Mouse (Mus musculus) cerebellum, adult 8-10 months (tissue): ENCODE measurements around the gene Bloc1s1.
A peak's percentile ranks its signal among the peaks of the same experiment; 100 is the strongest.

Experiments
- DNase-seq: peaks from one replicate; pipeline ENCODE4 v3.0.0; 2022

Gene Bloc1s1

DNA sequence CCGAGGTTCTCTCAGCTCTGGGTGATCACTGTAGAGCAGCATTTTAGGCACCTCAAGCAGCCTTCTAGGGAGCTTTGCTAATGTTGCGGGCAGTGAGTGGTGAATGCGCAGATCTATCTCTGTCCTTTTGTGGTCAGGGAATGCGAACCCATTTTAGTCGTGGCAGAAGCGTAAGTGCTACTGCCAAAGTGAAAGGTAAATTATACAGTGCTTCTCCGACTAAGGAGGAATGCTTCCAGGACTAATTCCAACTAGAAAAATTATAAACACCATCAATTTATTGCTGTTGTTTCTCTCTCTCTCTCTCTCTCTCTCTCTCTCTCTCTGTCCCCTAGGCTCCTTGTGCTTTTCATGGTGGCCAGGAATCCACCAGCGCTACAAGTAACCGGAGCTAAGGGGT, at the start of gene Bloc1s1:
Bloc1s1 (minus strand) TSS at position 101 of the 400 bp plus-strand sequence.
- DNase-seq = no peak

DNA sequence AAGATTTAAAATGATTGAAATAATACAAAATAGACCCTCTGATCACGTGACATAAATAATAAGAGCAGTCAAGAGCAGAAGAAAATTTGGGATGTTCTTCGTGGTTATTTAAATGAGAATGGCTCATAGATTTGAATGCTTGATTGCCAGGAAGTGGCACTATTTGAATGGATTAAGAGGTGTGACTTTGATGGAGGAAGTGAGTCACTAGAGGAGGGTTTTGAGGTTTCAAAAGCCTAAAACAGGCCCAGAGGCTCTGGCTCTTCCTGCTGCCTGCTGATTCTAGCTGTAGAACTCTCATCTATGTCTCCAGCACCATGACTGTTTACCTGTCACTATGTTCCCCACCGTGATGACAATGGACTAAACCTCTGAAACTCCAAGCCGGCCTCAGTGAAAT, 49.0 kb upstream of the Bloc1s1 start:
- DNase-seq = no peak

DNA sequence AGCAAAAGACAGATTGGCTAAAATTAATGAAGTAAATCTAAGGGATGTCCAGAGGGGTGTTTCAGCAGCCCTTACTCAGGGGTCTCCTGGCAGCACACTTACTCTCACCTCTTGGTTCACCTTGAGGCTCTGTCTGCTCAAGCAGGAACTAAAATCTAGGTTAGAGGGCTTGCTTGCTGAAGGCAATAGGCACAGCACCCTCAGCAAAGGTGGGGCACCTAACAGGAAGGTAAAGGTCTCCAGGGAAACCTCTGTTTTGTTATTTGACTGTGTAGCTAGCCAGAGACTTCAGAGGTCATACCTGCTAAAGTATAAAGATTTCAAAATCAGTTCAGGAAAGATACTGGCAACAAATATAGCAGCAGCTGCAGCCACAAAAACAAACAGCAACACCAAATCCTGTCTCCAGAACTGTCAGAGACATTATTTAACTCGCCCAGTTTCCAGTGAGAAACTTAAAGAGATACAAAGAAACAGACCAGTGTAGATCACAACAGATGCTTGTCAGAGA, 47.0 kb upstream of the Bloc1s1 start:
- DNase-seq = no peak

DNA sequence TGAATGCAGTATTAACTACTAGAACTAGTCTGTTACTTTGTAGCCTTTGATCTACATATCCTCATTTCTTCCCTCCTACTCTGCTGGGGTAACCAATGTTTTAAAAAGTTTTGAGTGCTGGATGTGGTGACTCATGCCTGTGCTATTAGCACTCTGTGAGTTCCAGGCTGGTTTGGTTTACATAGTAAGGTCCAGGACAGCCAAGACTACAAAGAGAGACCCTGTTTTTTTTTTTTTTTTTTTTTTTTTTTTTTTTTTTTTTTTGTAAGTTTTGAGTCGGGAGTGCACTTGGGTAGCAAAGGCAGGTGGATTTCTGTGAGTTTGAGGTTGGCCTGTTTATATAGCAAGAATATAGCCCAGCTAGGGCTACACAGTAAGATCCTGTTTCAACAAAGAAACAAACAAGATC, 44.5 kb upstream of the Bloc1s1 start:
- DNase-seq = no peak

DNA sequence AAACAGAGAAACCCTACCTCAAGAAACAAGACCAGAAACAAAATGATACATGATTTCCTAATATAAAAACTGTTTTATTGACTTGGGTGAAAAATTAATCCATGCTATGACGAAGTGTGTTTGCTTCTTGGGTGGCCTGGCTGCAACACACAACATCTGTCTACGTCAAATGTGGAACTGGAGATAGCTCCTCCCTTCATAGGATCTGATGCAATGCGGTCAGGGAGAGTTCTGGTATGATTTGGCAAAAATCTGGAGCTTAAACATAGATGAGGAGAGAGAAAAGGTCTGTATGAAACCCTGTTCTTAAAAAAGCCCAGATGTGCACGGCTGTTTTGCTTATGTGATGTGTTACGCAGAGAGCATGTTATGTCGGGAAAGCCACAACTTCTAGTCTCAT, 42.0 kb upstream of the Bloc1s1 start:
- no peak for DNase-seq

DNA sequence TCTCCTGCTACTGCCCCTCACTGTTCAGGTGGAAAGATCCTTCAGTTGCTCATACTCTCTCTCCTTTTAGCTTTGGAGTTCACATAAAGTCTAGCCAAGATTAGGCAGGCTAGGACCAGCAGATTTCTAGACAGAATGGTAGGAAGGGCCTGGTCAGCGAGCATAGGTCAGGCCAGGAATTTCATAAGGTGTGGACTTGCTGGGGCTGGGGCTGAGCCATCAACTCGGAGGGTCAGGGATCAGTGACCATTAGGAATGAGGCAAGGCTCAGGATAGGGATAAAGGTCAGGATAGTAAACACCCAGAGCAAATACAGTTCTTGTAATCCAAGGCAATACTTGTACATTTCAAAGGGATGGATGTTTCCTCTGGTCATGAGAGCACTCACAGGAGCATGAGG, 41.1 kb upstream of the Bloc1s1 start:
- no peak for DNase-seq

DNA sequence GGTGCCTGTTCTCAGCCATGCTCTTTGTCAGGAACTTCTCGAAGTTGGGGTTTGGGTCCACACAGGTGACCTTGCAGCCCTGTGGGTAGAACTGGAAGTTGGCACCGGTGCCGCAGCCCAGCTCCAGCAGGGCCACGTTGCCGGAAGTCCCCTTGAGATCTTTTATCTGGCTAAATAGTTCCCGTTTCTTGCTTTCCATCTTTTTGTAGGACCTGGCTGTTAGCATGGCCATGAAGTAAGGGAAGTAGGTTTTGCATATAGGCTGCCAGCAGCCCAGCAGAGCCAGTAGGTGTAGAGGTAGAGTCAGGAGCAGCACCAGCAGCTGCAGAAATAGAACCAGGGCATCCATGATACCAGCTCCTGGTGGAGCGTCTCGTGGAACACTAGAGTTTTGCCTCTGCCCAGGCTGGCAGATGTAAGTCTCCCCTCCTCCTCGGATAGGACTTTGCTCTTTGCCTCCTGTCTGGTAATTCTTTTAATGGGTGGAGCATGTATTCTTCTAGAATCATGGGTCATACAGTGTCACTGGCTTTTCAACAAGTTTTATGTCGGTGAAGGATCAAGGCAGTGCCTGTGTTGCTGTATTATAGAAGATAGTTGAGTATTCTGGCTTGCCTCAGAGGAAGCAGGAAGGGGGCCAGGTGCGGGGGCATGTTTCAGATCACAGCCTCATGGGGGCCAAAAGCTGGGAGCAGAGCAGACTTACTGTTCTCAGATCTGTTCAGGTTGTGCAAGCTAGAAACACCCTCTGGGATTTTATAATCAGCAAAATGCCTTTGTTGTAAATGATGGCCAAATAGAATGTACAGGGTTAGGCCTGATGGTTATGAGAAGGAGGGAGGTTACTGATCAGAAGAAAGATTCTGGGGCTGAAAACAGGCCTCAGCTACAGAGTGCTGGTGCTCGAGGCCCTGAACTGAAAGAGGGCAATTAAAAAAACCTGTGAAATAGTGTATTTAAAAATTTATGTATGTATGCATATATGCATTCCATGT, 37.1 kb upstream of the Bloc1s1 start, which contains the start of gene Mettl7b:
Mettl7b (minus strand) TSS at position 399 of the 995 bp plus-strand sequence.
- no peak for DNase-seq

DNA sequence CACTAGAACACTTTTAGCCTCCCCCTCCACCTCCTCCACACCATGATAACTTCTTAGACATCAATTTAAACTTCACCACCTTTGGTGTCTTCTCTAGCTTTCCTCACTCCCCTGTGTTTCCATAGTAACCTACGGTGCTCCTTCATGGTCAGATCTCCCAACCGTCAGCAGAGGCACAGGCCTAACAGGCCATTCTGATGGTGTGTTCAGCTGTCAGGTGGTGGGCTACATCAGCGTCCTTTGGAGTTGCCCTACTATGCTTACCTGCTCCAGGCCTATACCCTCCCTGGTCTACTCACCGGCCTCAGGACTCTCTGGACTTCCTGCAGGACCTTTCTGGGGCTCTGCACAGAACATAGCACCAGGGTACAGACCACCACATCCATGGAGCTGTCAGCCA, 36.3 kb upstream of the Bloc1s1 start:
- DNase-seq = no peak

DNA sequence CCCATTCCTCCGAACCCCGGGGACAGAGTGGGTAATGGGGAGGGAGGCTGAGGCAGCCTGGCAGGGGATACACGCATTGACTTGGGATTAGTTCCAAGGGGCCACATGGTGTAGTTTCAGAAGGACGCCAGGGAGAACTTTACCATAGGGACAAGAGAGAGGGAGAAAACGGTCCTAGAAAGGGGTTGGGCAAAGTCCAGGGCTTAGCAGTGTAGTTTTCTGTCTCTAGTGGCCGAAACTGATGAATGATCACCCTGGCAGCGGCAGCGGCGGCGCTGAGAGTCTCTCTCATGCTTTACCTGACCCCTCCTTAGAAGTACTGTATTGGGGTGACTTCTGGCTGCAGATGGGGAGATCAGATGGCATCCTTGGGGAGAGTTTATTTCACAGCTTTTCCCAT, 34.5 kb upstream of the Bloc1s1 start:
- DNase-seq = no peak

DNA sequence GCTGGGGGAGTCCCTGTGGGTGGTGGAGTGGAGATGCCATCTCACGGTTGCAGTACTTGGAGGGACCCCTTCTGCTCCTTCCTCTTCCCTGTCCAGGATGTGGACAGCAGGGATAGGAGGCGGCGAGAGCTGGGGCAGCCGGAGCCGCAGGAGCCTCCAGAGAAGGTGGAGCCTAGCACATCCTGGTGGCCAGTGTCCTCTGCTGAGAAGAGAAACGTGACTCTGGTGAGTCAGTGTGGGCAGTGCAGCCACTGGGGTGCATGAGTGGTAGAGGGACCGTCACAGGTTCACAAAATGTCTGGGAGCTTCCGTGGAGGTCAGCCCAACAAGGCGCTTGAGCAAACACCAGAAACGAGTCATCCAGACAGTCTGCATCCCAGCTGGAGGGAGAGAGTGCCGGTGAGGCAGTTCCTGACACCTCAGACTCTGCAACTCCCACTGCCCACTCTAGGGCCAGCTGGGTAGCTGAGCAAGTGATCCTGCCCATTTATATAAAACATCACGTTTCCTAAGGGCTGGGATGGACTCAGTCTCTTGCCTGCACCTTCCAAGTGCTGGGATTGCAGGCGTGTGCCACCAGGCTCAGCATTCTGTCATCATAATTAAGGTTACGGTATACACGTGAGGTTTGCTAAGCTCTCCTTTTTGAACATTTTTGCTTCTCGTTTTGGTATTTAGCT, 26.5 kb upstream of the Bloc1s1 start:
- no peak for DNase-seq

DNA sequence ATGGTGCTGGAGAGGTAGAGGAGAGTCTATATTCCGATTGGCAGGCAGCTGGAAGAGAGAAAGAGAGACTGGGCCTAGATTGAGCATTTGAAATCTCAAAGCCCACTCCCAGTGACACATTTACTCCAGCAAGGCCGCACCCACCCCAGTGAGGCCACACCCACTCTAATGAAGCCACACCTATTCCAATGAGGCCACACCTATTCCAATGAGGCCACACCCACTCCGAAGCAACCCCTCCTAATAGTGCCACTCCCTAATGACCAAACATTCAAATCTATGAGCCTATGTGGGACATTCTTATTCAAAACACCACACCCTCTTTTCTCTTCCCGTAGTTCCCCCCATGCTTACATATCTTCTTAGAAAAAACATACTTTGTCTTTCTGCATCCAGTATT, 23.7 kb upstream of the Bloc1s1 start:
- no peak for DNase-seq

DNA sequence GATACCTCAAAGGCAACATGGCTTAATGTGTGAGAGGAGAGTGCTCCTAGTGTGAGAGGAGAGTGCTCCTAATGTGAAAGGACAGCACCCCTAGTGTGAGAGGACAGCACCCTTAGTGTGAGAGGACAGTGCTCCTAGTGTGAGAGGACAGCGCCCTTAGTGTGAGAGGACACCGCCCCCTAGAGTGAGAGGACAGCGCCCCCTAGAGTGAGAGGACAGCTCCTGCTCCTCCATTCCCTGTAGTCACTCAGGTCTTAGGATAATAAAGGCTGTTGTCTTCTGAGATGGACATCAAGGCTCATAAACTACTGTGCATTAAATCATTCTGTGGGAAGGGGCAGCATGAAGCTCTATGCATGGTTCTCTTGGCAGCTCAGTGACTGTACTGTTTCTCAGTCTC, 21.8 kb upstream of the Bloc1s1 start:
- peak; percentile 43 for DNase-seq

DNA sequence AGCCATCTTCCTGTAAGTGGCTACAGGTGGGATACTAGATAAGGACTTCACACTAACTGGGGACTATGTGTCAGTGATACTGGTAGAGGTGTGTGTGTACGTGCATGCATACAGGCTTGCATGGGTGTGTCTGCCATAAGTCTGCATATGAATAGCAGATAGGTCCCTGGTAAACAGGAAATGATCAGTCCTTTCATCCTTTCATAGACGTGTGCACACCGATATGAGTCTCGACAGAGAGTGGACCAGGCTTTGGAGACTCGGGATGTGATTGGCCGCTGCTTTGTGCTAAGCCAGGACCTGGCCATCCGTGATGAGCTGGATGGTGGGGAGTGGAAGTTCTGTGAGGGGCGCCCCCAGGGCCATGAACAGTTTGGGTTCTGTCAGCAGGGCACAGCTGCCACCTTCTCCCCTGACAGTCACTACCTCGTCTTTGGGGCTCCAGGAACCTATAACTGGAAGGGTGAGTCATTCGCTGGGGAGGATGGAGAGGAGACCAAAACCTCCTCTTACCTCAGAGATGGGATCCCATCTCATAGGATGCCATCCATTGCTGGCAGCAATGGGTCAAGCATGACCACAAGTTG, 16.7 kb upstream of the Bloc1s1 start:
- no peak for DNase-seq

DNA sequence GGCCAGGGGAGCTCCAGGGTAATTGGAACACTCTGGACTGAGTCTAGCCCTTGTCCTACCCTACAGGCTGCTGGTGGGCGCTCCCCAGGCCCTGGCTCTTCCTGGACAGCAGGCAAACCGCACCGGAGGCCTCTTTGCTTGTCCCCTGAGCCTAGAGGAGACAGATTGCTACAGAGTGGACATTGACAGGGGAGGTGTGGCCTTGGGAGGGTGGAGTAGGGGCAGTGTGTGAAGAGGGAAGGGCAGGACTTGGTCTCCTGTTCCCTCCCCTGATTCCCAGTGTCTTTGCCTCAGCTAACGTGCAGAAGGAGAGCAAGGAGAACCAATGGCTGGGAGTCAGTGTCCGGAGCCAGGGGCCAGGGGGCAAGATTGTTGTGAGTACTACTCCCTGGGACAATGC, 15.1 kb upstream of the Bloc1s1 start:
- DNase-seq = no peak

DNA sequence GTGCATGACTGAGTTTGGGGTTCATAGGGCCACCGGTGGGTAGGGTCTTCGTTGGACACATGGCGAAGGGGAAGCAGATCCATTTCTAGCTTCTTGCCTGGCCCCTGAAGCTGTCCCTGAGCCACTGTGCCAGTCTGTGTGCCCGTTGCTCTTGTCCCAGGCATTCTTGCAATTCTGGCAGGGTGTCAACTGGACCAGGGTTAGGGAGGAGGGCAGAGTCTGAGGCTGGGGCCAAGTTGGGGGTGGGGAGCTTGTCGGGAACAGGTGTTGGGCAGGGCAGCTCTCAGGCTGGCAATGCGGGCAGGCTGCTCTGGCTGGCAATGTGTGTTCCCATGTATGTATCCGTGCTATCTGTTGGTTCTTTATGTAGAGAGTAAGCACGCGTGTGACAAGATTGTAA, 14.6 kb upstream of the Bloc1s1 start:
- peak; percentile 91 for DNase-seq

DNA sequence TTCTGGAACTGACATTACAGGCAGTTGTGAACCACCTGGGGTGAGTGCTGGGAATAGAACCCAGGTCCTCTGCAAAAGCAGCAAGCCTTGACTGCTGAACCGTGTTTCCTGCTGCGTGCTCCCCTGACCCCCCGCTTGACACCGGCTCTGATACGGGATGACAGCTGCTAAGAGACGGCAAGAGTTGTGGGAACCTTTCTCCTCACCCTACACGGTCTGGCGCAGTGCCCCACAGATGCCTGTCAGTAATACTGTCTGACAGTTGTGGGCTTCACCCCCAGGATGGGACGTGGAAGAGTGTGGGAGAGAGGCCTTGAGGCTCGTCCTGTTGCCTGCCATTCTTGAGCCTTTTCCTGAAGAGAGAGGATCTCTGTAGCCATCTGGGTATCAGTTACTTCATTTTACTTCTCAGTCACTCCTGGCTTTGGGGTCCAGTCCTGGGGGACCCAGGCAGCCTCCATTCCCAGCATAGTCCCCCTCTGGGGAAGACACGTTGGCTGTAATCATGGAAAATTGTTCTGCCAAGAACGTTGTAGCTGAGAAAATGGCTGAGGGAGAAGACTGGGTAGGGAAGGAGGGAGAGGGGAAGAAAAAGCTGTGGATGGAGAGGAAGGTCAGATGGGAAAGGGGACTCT, 14.0 kb upstream of the Bloc1s1 start:
- DNase-seq = no peak

DNA sequence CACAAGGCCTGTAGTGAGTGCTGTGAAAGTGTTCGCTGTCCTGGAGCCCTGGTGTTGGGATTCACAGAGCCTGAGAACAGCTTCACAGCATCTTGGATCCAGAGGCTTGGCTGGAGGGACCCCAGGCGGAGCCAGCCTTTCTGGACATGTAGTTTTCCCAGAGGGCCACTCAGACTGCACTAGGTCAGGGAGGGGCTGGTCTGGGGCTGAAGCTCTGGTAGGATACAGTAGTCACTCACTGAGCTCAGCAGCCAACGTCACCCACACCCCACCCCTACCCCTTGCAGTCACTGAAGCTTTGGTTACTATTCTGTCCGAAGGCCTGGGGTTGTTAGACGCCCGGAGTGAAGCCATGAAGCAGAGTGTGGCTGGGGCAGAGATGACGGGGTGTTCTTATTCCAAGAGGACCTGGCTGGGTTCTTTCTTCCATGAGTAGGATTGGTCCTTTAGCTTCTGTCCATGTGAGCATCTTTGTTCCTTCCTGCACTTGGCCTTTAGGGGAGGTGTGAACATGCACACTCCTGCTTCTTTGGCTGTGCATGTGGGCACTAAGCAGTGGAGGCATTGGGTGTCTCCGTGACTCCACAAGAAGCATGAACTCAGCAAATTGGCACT, 12.1 kb upstream of the Bloc1s1 start:
- no peak for DNase-seq

DNA sequence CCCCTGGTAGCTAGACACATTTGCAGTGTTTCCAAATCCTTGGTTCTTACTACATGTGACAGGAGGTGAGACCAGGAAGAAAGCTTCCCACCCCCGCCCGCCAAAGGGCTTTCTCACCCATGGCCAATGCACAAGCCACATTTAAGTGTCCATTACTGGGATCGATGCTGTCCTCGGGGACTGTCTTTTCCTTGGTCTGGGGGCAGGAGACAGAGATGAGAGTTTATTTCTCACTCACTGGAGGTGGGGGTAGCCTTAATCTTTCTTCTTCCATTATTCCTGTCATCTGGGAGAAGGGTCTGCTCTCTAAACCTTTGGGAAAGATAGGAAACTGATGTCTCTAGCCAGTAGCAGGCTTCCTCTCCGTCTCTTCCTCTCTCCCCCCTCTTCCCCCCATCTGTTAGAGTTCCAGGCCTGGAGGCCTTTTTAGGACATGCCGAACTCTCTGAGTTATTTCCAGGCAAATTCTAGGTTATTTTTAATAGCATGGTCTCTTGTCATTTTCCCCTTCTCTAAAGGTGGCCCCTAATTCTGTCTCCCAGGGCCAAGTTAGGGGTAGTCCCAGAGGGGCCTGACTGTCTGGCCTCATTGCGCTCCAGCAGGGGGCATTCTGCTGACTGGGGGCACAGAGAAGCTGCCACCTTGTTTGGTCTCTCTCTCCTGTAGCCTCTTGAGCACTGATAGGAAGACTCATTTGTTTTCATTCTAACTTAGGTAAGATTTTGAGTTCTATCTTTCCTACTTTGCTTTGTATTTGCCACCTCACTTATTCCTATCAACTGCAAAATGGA, 11.4 kb upstream of the Bloc1s1 start:
- no peak for DNase-seq

DNA sequence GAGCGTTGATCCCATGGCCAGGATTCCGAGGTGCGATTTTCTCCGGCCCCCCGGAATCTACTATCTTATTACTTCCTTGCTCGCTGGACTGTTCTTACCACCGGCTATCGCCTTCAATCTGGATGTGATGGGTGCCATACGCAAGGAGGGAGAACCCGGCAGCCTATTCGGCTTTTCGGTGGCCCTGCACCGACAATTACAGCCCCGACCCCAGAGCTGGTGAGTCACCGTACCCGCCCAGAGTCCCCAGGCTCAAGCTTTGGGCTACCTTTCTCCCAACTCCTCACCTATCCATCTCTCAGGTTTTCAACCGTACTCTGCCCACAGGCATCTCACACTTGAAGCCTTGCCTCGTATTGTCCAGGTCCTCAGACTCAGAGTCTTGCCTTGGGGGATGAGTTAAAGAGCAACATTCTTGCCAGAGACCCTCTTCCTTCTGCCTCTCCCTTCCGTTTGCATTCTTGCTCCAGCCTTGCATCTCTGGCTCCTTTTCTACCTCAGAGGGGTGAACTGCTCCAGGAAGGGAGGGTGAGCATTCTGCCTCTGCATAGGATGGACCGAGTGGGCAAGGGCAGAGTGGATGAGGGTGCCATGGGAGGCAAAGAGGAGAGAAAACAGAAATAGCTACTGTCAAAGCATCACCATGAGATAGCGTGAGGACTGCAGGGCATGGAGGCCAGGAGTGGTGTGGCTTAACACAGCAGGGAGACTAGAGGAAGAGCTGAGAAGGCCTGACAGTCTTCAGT, 10.3 kb upstream of the Bloc1s1 start:
- no peak for DNase-seq

DNA sequence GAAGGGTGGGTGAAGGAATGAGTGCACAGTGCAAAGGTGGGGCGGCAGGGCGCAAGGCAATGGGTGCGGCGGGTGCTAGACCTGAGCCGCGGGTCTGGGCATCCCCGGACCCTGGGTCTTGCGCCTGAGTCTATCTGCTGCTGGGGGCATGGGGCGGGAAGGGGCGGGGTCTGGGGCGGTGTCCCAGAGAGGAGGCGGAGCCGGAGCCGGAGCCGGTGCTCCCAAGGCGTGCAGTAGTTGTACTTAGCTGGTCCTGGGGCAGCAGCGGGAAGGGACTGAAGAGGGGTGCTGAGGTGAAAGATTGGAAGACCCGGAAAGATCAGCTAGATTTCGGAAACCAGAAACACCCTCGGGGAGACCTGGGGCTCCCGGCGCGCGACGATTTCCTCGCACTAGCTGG, 9.7 kb upstream of the Bloc1s1 start, which contains the start of gene Itga7:
Itga7 (plus strand) TSS at position 245 of the 400 bp plus-strand sequence.
- no peak for DNase-seq

DNA sequence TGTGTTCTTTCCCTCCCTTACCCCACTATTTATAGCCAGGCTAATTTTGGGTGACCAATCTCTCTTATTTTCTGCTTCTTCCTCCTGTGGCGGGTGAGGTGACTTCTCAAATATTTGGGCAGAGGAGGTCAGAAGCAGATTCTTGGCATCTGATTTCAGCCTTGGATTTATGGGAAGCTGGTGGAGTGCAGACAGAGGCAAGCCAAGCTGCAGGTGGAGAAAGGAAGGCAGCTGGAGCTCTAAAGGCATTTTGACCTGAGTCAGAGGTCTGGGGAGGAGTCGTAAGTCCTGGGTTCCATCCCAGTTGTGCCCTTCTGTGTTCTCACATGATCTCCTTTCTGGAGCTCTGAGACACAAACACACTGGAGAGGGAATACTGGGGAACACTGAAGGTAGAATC, 7.6 kb upstream of the Bloc1s1 start:
- no peak for DNase-seq
